Mouse (Mus musculus): Measurements from ENCODE around the gene Ly6g5b. TPM values are rescaled to one million over a fixed set of nuclear protein-coding genes. Genes with fewer than 3 reads are reported as not detected.

The Ly6g5b gene
- total RNA-seq, 2 experiments from 2014 or later: 13.5 to 16.4 TPM

Other genes starting within 250 kb of the Ly6g5b start
- gene Zbtb12, start 235.9 kb downstream of the Ly6g5b start, total RNA-seq (2023): 1 to 10 TPM; 2.8 to 3.9 TPM
- gene Gm20547, start 233.4 kb downstream of the Ly6g5b start, total RNA-seq (2023): not detected
- gene C2, start 217.2 kb downstream of the Ly6g5b start, total RNA-seq (2023): under 1 TPM in 1 of 2 experiments, not detected in 1; 0.24 TPM
- 10 to 100 TPM; 68.7 to 71.8 TPM for gene Ehmt2, start 217.0 kb downstream of the Ly6g5b start, total RNA-seq (2023)
- gene Slc44a4, start 201.0 kb downstream of the Ly6g5b start, total RNA-seq (2023): not detected
- gene Neu1, start 184.2 kb downstream of the Ly6g5b start, total RNA-seq (2023): 10 to 100 TPM; 60.2 to 63.2 TPM
- gene Hspa1b, start 156.2 kb downstream of the Ly6g5b start, total RNA-seq (2023): 100 to 1,000 TPM in 1 of 2 experiments, 10 to 100 TPM in 1; 58.3 to 134 TPM
- gene Gm20481, start 145.5 kb downstream of the Ly6g5b start, total RNA-seq (2023): not detected
- gene Hspa1a, start 143.3 kb downstream of the Ly6g5b start, total RNA-seq (2023): 100 to 1,000 TPM in 1 of 2 experiments, 10 to 100 TPM in 1; 86.4 to 244 TPM
- under 1 TPM in 1 of 2 experiments, not detected in 1; 0.20 TPM for gene Hspa1l, start 142.7 kb downstream of the Ly6g5b start, total RNA-seq (2023)
- 10 to 100 TPM; 41.4 to 45.7 TPM for gene Lsm2, start 133.6 kb downstream of the Ly6g5b start, total RNA-seq (2023)
- gene Vars, start 114.4 kb downstream of the Ly6g5b start, total RNA-seq (2023): 10 to 100 TPM; 61.7 to 68.3 TPM
- under 1 TPM in 1 of 2 experiments, not detected in 1; 0.15 TPM for gene Vwa7, start 98.8 kb downstream of the Ly6g5b start, total RNA-seq (2023)
- gene Sapcd1, start 87.4 kb downstream of the Ly6g5b start, total RNA-seq (2023): 1 to 10 TPM; 1.3 to 2.1 TPM
- gene Msh5, start 68.7 kb downstream of the Ly6g5b start, total RNA-seq (2023): 10 to 100 TPM; 11.5 to 12.5 TPM
- 100 to 1,000 TPM; 262 to 285 TPM for gene Clic1, start 65.5 kb downstream of the Ly6g5b start, total RNA-seq (2023)
- 1 to 10 TPM; 2.5 to 3.1 TPM for gene Ddah2, start 56.4 kb downstream of the Ly6g5b start, total RNA-seq (2023)
- 1 to 10 TPM in 1 of 2 experiments, not detected in 1; 1.0 TPM for gene Ly6g6c, start 50.0 kb downstream of the Ly6g5b start, total RNA-seq (2023)
- gene Mpig6b, start 49.2 kb downstream of the Ly6g5b start, total RNA-seq (2023): under 1 TPM in 1 of 2 experiments, not detected in 1; 0.26 TPM
- gene Ly6g6e, start 38.5 kb downstream of the Ly6g5b start, total RNA-seq (2023): not detected
- not detected for gene Ly6g6d, start 37.4 kb downstream of the Ly6g5b start, total RNA-seq (2023)
- gene Ly6g6f, start 29.8 kb downstream of the Ly6g5b start, total RNA-seq (2023): under 1 TPM in 1 of 2 experiments, not detected in 1; 0.35 TPM
- 10 to 100 TPM; 50.2 to 58.4 TPM for gene Abhd16a, start 26.2 kb downstream of the Ly6g5b start, total RNA-seq (2023)
- gene Ly6g5c, start 7.1 kb downstream of the Ly6g5b start, total RNA-seq (2023): not detected
- gene Gpank1, start 6.0 kb upstream of the Ly6g5b start, total RNA-seq (2023): 10 to 100 TPM; 20.2 to 26.5 TPM
- gene Csnk2b, start 6.6 kb upstream of the Ly6g5b start, total RNA-seq (2023): 100 to 1,000 TPM; 172 TPM
- gene D17H6S53E, start 10.9 kb upstream of the Ly6g5b start, total RNA-seq (2023): 10 to 100 TPM; 16.4 to 24.3 TPM
- under 1 TPM in 1 of 2 experiments, not detected in 1; 0.42 TPM for gene Apom, start 16.6 kb upstream of the Ly6g5b start, total RNA-seq (2023)
- gene Bag6, start 19.8 kb upstream of the Ly6g5b start, total RNA-seq (2023): 100 to 1,000 TPM; 222 to 226 TPM
- 100 to 1,000 TPM; 180 to 195 TPM for gene Prrc2a, start 49.5 kb upstream of the Ly6g5b start, total RNA-seq (2023)
- 10 to 100 TPM; 18.0 to 18.3 TPM for gene Aif1, start 60.6 kb upstream of the Ly6g5b start, total RNA-seq (2023)
- gene Lst1, start 73.0 kb upstream of the Ly6g5b start, total RNA-seq (2023): 100 to 1,000 TPM; 564 to 656 TPM
- gene Ltb, start 79.0 kb upstream of the Ly6g5b start, total RNA-seq (2023): 10 to 100 TPM; 84.2 to 91.5 TPM
- gene Tnf, start 86.6 kb upstream of the Ly6g5b start, total RNA-seq (2023): 10 to 100 TPM; 71.0 to 84.1 TPM
- not detected for gene Lta, start 89.9 kb upstream of the Ly6g5b start, total RNA-seq (2023)
- not detected for gene Gm16181, start 105.4 kb upstream of the Ly6g5b start, total RNA-seq (2023)
- gene Atp6v1g2, start 118.2 kb upstream of the Ly6g5b start, total RNA-seq (2023): 1 to 10 TPM; 2.2 to 4.8 TPM
- 10 to 100 TPM; 18.6 to 19.5 TPM for gene Nfkbil1, start 120.4 kb upstream of the Ly6g5b start, total RNA-seq (2023)
- gene Ddx39b, start 126.3 kb upstream of the Ly6g5b start, total RNA-seq (2023): 100 to 1,000 TPM; 208 to 239 TPM
- gene H2-D1, start 147.3 kb upstream of the Ly6g5b start, total RNA-seq (2023): 1,000 to 10,000 TPM; 1,522 to 1,549 TPM
- gene H2-Q1, start 205.0 kb upstream of the Ly6g5b start, total RNA-seq (2023): 1 to 10 TPM; 6.7 to 6.9 TPM
- gene H2-Q2, start 226.8 kb upstream of the Ly6g5b start, total RNA-seq (2023): 1 to 10 TPM; 5.5 to 6.4 TPM